Mouse (Mus musculus) ES-E14 (cell line): ENCODE measurements around the gene Klrb1c.
"Not testable (repeated sequence)": the region's sequence is repeated elsewhere in the genome, so short reads cannot be mapped to it uniquely, and the experiment has no call there.

ENCODE experiments used
- MAFK ChIP-seq: IDR thresholded peaks from 2 replicates; pipeline ENCODE4 v1.6.1; 2014; ENCODE audit warnings: mild to moderate bottlenecking, low read depth, low read length, inconsistent platforms; ENCODE audit not compliant: insufficient read depth
- ZNF384 ChIP-seq: IDR thresholded peaks from 2 replicates; pipeline ENCODE4 v1.6.1; 2012; ENCODE audit warnings: low read depth, low read length, inconsistent platforms

- not testable (repeated sequence) for TF ChIP-seq ZNF384, MAFK
These were observed 2.6 kb downstream of the Klrb1c start for GRCm38 (mm10) chr6:128786396-128786795.
